Mouse (Mus musculus) left cerebral cortex, adult 8-10 months (tissue): ENCODE data around the gene Gm6583. TPM values are rescaled to one million over a fixed set of nuclear protein-coding genes. Genes with fewer than 3 reads are reported as not detected.

Experiments used
- DNase-seq, 2 experiments: peaks; one replicate each; pipeline ENCODE4 v3.0.0; 2022; ENCODE audit warnings: low spot score in 2 of 2
- total RNA-seq, 4 experiments: library from RNA; stranded (reverse); gene quantifications; 2 replicates each; pipeline ENCODE4 v1.2.4; 2022

Gene Gm6583
- total RNA-seq, result under 1 TPM in 1 of 4 experiments, not detected in 3; 0.14 TPM

GRCm38 (mm10) chr5:112355910-112356309, at the start of gene Gm6583:
Gm6583 (minus strand) TSS chr5:112356033.
- no peak for DNase-seq

GRCm38 (mm10) chr5:112402437-112402836, 46.6 kb upstream of the Gm6583 start:
- no peak for DNase-seq

- no peak for DNase-seq
These were observed 43.5 kb upstream of the Gm6583 start for GRCm38 (mm10) chr5:112399284-112399683.

GRCm38 (mm10) chr5:112396066-112396465, 40.2 kb upstream of the Gm6583 start:
- DNase-seq, result no peak

- peak; percentile 75 to 88 for DNase-seq
These were observed 39.1 kb upstream of the Gm6583 start, which contains the start of gene Asphd2 for GRCm38 (mm10) chr5:112394779-112395443. Asphd2 (minus strand) TSS chr5:112394866.

GRCm38 (mm10) chr5:112394415-112394763, 38.6 kb upstream of the Gm6583 start:
- DNase-seq, result no peak

GRCm38 (mm10) chr5:112393741-112394414, 38.0 kb upstream of the Gm6583 start:
- DNase-seq, result no peak

- no peak for DNase-seq
These were observed 36.0 kb upstream of the Gm6583 start for GRCm38 (mm10) chr5:112391676-112392323.

- DNase-seq, result no peak
These were observed 35.2 kb upstream of the Gm6583 start for GRCm38 (mm10) chr5:112391002-112391401.

- no peak for DNase-seq
These were observed 33.5 kb upstream of the Gm6583 start for GRCm38 (mm10) chr5:112389352-112389751.

GRCm38 (mm10) chr5:112385973-112386372, 30.1 kb upstream of the Gm6583 start:
- no peak for DNase-seq

GRCm38 (mm10) chr5:112384805-112385472, 29.1 kb upstream of the Gm6583 start:
- no peak for DNase-seq

- peak in 1 of 2 experiments; percentile 80 for DNase-seq
These were observed 27.0 kb upstream of the Gm6583 start for GRCm38 (mm10) chr5:112382641-112383330.

- DNase-seq, result peak in 1 of 2 experiments; percentile 6
These were observed 26.2 kb upstream of the Gm6583 start for GRCm38 (mm10) chr5:112382042-112382441.

GRCm38 (mm10) chr5:112381154-112381553, 25.3 kb upstream of the Gm6583 start:
- peak in 1 of 2 experiments; percentile 15 for DNase-seq

GRCm38 (mm10) chr5:112378716-112379115, 22.9 kb upstream of the Gm6583 start:
- DNase-seq, result no peak

- DNase-seq, result no peak
These were observed 21.5 kb upstream of the Gm6583 start for GRCm38 (mm10) chr5:112377380-112377779.

- DNase-seq, result no peak
These were observed 20.3 kb upstream of the Gm6583 start for GRCm38 (mm10) chr5:112376111-112376510.

GRCm38 (mm10) chr5:112371933-112372332, 16.1 kb upstream of the Gm6583 start:
- DNase-seq, result peak in 1 of 2 experiments; percentile 84

- no peak for DNase-seq
These were observed 14.5 kb upstream of the Gm6583 start for GRCm38 (mm10) chr5:112370236-112370813.

GRCm38 (mm10) chr5:112369326-112369725, 13.5 kb upstream of the Gm6583 start:
- DNase-seq, result no peak
